Comparison of ENCODE assay signal across 14 mouse cellular contexts in genomic region chr2:23015335-23015734, GRCm38 (mm10). TPM values are rescaled to one million over a fixed set of nuclear protein-coding genes. Genes with fewer than 3 reads are reported as not detected.
A peak's percentile ranks its signal among the peaks of the same experiment; 100 is the strongest.
DNase-seq lines count a peak whose midpoint lies in the region; ATAC-seq lines count a peak whose summit lies in the region.
"Had no signal": no experiment of that assay in that cellular context is flagged by ENCODE, and none has a peak within 500 bp of the region (broad histone marks: within the 10 kb centered on the region; RNA-seq: fewer than 3 reads in every experiment).

No protein-coding gene starts in this region.

- H3K36me3 ChIP-seq in heart, embryonic 12.5 days, result peaks cover 3% of the 10 kb centered on the region; the same call in 1 of the 2 replicates
- no peaks in the 10 kb centered on the region for H3K36me3 ChIP-seq in kidney, embryonic 16.5 days (ENCODE audit: insufficient read depth, low read length)
- H3K36me3 ChIP-seq in megakaryocyte, embryonic 14.5 days (replicated peaks; ENCODE audit: low read length), result peaks cover 16% of the 10 kb centered on the region
- no peaks in the 10 kb centered on the region for H3K36me3 ChIP-seq in neural tube, embryonic 15.5 days
- H3K36me3 ChIP-seq: liver, embryonic 15.5 days; midbrain, embryonic 12.5 days had no signal

- H3K4me1 ChIP-seq in heart, embryonic 12.5 days (replicated peaks), result peaks cover 13% of the 10 kb centered on the region
- peaks cover 13% of the 10 kb centered on the region for H3K4me1 ChIP-seq in kidney, embryonic 16.5 days (ENCODE audit: insufficient read depth, low read length)
- peaks cover 43% of the 10 kb centered on the region for H3K4me1 ChIP-seq in megakaryocyte, embryonic 14.5 days
- H3K4me1 ChIP-seq in neural tube, embryonic 15.5 days, result 0 out of 2 replicates have a peak, but pooled peaks cover 8% of the 10 kb centered on the region
- H3K4me1 ChIP-seq: midbrain, embryonic 12.5 days had no signal

- H3K27ac ChIP-seq in heart, embryonic 12.5 days (ENCODE audit: poor library complexity, severe bottlenecking), result peak overlapping the region; percentile 28; the same call in 1 of the 2 replicates
- H3K27ac ChIP-seq in kidney, embryonic 16.5 days (ENCODE audit: low read length), result no peak overlapping the region
- no peak overlapping the region for H3K27ac ChIP-seq in neural tube, embryonic 15.5 days (replicated peaks)
- H3K27ac ChIP-seq: left cerebral cortex, adult 2 months; liver, embryonic 15.5 days; midbrain, embryonic 12.5 days had no signal

- peak overlapping the region; percentile 31 for H3K4me2 ChIP-seq in heart, embryonic 12.5 days
- H3K4me2 ChIP-seq in kidney, embryonic 16.5 days (replicated peaks; ENCODE audit: low read depth, low read length), result no peak overlapping the region
- H3K4me2 ChIP-seq in neural tube, embryonic 15.5 days, result no peak overlapping the region
- H3K4me2 ChIP-seq: liver, embryonic 15.5 days; midbrain, embryonic 12.5 days had no signal

- H3K27me3 ChIP-seq in heart, embryonic 12.5 days (replicated peaks), result no peaks in the 10 kb centered on the region
- H3K27me3 ChIP-seq in kidney, embryonic 16.5 days (ENCODE audit: insufficient read depth, low read length), result no peaks in the 10 kb centered on the region
- no peaks in the 10 kb centered on the region for H3K27me3 ChIP-seq in megakaryocyte, embryonic 14.5 days (replicated peaks)
- no peaks in the 10 kb centered on the region for H3K27me3 ChIP-seq in neural tube, embryonic 15.5 days (replicated peaks)
- H3K27me3 ChIP-seq: liver, embryonic 15.5 days; midbrain, embryonic 12.5 days had no signal

- no peak for DNase-seq in heart, postnatal 14 days
- no peak for DNase-seq in kidney, postnatal 4 days
- DNase-seq in gastrocnemius, postnatal 25 days, result no peak
- DNase-seq: retina, postnatal 1 day; spleen, adult 18-20 months; thymus, adult 18-20 months had no signal

- no peak overlapping the region for H3K9ac ChIP-seq in heart, embryonic 12.5 days
- H3K9ac ChIP-seq in kidney, embryonic 16.5 days (replicated peaks; ENCODE audit: low read length), result no peak overlapping the region
- no peak overlapping the region for H3K9ac ChIP-seq in neural tube, embryonic 15.5 days (replicated peaks)
- H3K9ac ChIP-seq: liver, embryonic 15.5 days; midbrain, embryonic 12.5 days had no signal

- no peak overlapping the region for H3K4me3 ChIP-seq in heart, embryonic 12.5 days
- no peak overlapping the region for H3K4me3 ChIP-seq in kidney, embryonic 16.5 days (ENCODE audit: low read length)
- peak overlapping the region; percentile 33 for H3K4me3 ChIP-seq in megakaryocyte, embryonic 14.5 days (replicated peaks)
- H3K4me3 ChIP-seq in neural tube, embryonic 15.5 days (replicated peaks), result no peak overlapping the region
- H3K4me3 ChIP-seq: left cerebral cortex, adult 2 months; liver, embryonic 15.5 days; midbrain, embryonic 12.5 days had no signal

- no peak for ATAC-seq in heart, embryonic 12.5 days (ENCODE audit: insufficient number of reproducible peaks, low FRiP score)
- ATAC-seq in kidney, embryonic 16.5 days (ENCODE audit: low FRiP score, low TSS enrichment), result peak; percentile 42
- no peak for ATAC-seq in megakaryocyte, adult 5-6 weeks (ENCODE audit: poor library complexity, severe bottlenecking)
- ATAC-seq in neural tube, embryonic 15.5 days (ENCODE audit: low FRiP score), result peak; percentile 55; the same call in 1 of the 2 replicates

- 43% methylated on average over 18 of the region's 18 CpGs for WGBS in heart, embryonic 12.5 days
- WGBS in kidney, embryonic 16.5 days, result 40% methylated on average over 18 of the region's 18 CpGs
- WGBS in neural tube, embryonic 15.5 days, result 61% methylated on average over 18 of the region's 18 CpGs

- H3K9me3 ChIP-seq in heart, embryonic 12.5 days (replicated peaks), result no peaks in the 10 kb centered on the region
- H3K9me3 ChIP-seq in kidney, embryonic 16.5 days (ENCODE audit: low read length), result no peaks in the 10 kb centered on the region
- H3K9me3 ChIP-seq in megakaryocyte, embryonic 14.5 days, result no peaks in the 10 kb centered on the region
- H3K9me3 ChIP-seq in neural tube, embryonic 15.5 days (replicated peaks), result no peaks in the 10 kb centered on the region
- H3K9me3 ChIP-seq: liver, embryonic 15.5 days; midbrain, embryonic 12.5 days had no signal

- intact Hi-C loops in heart, postnatal 14 days (cut with DNase I), result no loop called here

RNA-seq across cellular contexts. Expression of gene Abi1, which starts 24.7 kb away (rescaled TPM):
- 33.9 and 37.0 TPM in 2 replicates for polyA plus RNA-seq in heart, embryonic 12.5 days (2016; fragmentation: Nextera tagmentation; extraction: Ambion mirVana)
- total RNA-seq in heart, postnatal 14 days (2021), result 10 to 100 TPM; 29.0 to 32.6 TPM
- polyA plus RNA-seq in kidney, embryonic 16.5 days (2015; fragmentation: Nextera tagmentation; extraction: Ambion mirVana), result 51.4 and 52.5 TPM in 2 replicates
- 61.8 and 70.5 TPM in 2 replicates for polyA plus RNA-seq in megakaryocyte, embryonic 14.5 days (2012; ENCODE audit: insufficient read depth, low replicate concordance)
- 144 TPM in 2 replicates for total RNA-seq in megakaryocyte, adult 5-6 weeks (2015)
- total RNA-seq in megakaryocyte, adult 5-6 weeks (2017), result 185 and 235 TPM in 2 replicates
- 57.3 and 62.1 TPM in 2 replicates for polyA plus RNA-seq in neural tube, embryonic 15.5 days (2015; fragmentation: Nextera tagmentation; extraction: Ambion mirVana)
- 10 to 100 TPM; 15.2 to 16.0 TPM for total RNA-seq in gastrocnemius, postnatal 25 days (2021)

RNA-seq across cellular contexts. Expression of gene Acbd5, which starts 52.6 kb away (rescaled TPM):
- 32.7 and 33.7 TPM in 2 replicates for polyA plus RNA-seq in heart, embryonic 12.5 days (2016; fragmentation: Nextera tagmentation; extraction: Ambion mirVana)
- 10 to 100 TPM; 30.3 to 30.9 TPM for total RNA-seq in heart, postnatal 14 days (2021)
- polyA plus RNA-seq in kidney, embryonic 16.5 days (2015; fragmentation: Nextera tagmentation; extraction: Ambion mirVana), result 35.6 and 37.9 TPM in 2 replicates
- polyA plus RNA-seq in megakaryocyte, embryonic 14.5 days (2012; ENCODE audit: insufficient read depth, low replicate concordance), result 3.2 TPM in 1 of 2 replicates, not detected in the other
- 28.8 and 31.7 TPM in 2 replicates for total RNA-seq in megakaryocyte, adult 5-6 weeks (2015)
- total RNA-seq in megakaryocyte, adult 5-6 weeks (2017), result 47.4 and 48.7 TPM in 2 replicates
- polyA plus RNA-seq in neural tube, embryonic 15.5 days (2015; fragmentation: Nextera tagmentation; extraction: Ambion mirVana), result 69.1 and 80.0 TPM in 2 replicates
- 10 to 100 TPM; 24.9 to 26.3 TPM for total RNA-seq in gastrocnemius, postnatal 25 days (2021)

Comparison
In these comparisons a context has a peak if more than half of its experiments do, and no peak if none do; other contexts are left out.
1. ATAC-seq: peak in kidney, embryonic 16.5 days (single experiment) and neural tube, embryonic 15.5 days (single experiment); none in heart, embryonic 12.5 days (single experiment) and megakaryocyte, adult 5-6 weeks (single experiment).